Mouse (Mus musculus) heart, postnatal 36 days (tissue): Measurements from ENCODE around the gene Lrrc8b. TPM values are rescaled to one million over a fixed set of nuclear protein-coding genes. Genes with fewer than 3 reads are reported as not detected.

Experiments used
- DNase-seq, 2 experiments: peaks; one replicate each; pipeline ENCODE4 v3.0.0; 2021 to 2022
- intact Hi-C: fragments of 180-260 bp; cut with DNase I; formaldehyde crosslinking; loops from one replicate; pipeline ENCODE4 v1.15.1; 2025
- total RNA-seq, 2 experiments: library from RNA; stranded (reverse); gene quantifications; 2 replicates each; pipeline ENCODE4 v1.2.3; 2021

Gene Lrrc8b
- 1 to 10 TPM; 4.4 to 5.1 TPM for total RNA-seq

DNA sequence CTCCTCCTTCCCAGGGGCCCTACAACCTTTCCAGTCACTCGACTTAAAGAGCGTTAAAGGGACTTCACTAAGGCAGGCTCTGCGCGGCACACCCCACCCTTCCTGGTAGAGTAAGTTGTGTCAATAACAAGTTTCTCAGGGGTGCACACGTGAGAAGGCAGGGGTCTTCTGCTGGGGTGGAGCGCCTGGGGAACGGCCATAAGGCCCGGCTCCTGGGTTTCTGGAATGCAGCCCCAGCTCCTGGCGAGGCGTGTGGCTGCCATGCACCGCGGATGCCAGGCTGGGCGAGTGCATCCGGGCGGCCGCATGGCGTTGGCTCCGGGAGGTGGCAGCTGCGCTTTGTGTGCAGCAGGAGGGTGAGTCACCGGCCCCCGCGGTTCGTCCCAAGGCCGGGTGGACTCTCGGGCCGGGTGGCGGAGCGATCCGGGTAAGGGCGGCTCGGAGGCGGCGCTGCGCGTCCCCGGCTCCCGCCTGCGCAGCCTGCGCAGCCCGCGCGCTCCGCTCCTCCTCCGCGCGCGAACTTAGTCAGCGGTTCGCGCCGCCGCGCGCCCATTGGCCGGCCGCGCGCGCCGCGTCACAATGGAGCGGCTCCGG lies at the start of gene Lrrc8b:
Gene Lrrc8b (plus strand): TSS at position 578 of the 594 bp plus-strand sequence.
- peak; percentile 82 to 87 for DNase-seq
- intact Hi-C loops: loop anchor here (5.0 kb wide), 1 partner anchor 102 kb away; the partner anchor contains the start of gene Lrrc8c

DNA sequence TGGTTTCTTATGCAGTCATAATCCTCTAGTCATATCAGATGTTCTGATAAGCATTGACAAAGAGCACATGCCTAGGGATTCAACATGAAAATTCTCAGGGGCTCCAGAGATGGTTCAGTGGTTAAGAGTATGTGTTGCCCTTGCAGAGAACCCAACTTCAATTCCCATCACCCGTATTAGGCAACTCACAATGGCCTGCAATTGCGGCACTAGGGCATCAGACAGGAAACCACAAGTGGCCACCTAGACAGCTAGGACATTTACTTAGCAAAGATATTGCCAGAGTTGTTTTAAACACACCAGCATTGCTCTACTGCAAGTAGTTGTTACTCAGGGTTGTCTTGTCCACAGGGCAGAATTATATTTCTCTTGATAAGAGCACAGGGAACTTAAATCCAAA lies 34.1 kb upstream of the Lrrc8b start:
- intact Hi-C loops: no loop called here
- no peak for DNase-seq

DNA sequence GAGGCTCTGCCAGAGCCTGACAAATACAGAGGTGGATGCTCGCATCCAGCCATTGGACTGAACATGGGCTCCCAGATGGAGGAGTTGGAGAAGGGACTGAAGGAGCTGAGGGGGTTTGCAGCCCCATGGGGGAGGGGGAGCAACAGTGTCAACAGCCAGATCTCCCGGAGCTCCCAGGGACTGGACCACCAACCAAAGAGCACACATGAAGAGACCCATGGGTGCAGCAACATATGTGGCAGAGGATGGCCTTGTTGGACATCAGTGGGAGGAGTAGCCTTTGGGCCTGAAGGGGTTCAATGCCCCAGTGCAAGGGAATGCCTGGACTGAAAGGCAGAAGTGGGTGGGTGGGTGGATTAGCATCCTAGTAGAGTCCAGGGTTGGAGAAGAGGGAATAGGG lies 25.2 kb upstream of the Lrrc8b start:
- intact Hi-C loops: no loop called here
- DNase-seq: no peak

DNA sequence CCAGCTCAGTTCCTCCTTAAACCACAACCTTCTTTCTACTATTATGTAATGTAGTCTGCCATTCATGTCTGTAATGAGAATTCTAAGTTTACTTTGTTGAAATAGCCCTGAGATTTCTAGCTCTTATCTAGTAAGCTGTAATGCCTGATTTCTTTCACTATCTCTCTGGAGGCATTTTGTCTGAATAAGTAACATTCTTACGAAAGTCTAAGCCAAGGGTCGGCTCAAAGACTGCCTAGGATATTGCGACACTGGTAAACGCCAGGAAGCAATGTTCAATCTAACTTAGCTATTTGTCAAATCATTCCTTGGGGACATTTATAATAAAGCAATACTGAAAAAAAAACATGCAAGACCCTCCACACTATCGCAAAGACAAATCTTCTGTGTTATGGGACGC lies 21.8 kb upstream of the Lrrc8b start:
- DNase-seq: no peak
- intact Hi-C loops: no loop called here

DNA sequence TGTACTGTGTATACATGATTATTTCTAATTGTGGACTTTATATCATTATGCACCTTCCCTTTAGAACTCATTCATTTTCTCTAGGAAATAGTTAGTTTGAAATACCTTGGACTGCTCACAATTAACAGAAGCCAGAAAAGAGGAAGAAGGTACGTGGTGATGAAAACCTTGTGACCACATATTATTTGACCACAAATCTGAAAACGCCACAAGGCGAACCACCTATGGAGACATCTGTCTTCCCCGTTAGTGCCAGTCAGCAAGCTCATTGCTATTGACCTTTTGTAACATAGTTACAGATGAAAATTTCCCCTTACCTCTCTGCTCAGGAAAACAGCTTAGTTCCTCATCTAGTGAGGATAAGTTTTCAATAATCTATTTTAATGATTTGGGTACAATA lies 20.4 kb upstream of the Lrrc8b start:
- intact Hi-C loops: no loop called here
- no peak for DNase-seq

DNA sequence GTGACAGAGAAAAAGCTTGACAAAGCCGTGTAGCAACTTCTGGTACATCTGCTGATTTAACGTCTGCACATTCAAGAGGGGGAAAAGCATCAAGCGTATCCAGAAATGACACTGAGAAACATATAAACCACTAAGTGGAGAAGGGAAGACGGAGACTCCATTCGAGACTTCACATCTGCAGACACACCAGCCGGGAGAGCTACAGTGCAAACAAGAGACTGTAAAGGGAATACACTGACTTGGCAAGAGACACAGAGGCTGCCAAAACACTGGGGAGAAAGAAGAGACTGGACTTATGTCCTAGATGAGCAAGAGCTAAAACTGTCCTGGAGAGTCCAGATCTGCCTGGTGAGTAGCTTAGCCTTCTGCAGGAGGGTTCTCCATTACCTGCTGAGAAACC lies 16.6 kb upstream of the Lrrc8b start:
- no peak for DNase-seq
- intact Hi-C loops: no loop called here

DNA sequence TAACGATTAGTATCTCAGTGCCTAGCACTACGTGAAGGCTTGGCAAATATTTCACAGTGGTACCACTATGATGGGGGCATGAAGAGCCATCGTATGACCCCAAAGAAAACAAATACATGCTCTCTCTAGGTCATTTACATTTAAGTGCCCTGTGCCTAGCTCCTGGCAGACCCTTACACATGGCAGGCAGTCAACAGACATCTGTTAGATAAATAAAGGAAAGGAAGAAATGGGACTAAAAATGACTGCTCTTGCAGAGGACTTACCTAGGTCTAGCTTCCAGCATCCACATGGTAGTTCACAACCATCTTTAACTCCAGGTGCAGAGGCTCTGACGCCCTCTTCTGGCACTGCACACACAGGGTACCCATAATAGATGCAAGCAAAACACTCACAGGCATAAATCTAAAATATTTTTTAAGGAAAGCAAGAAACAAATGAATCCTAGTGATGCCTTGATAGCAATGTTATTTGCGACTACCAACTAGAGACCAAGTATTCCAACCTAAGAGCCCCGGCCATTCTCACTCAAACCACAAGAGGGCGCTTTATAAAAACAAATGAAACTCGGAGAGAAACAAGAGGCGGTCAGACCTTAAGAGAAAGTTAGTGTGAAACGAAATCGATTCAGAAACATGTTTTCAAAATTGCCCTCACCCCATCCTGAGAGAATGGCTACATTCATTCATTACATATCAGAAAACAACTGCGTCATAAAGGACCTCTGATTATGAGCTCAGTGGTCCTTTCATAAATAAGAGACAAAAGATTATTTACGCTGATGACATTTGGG lies 15.7 kb upstream of the Lrrc8b start:
- DNase-seq: peak; percentile 72 to 78
- intact Hi-C loops: loop anchor here (10.0 kb wide), 1 partner anchor 285 kb away; no protein-coding TSS in a partner anchor

DNA sequence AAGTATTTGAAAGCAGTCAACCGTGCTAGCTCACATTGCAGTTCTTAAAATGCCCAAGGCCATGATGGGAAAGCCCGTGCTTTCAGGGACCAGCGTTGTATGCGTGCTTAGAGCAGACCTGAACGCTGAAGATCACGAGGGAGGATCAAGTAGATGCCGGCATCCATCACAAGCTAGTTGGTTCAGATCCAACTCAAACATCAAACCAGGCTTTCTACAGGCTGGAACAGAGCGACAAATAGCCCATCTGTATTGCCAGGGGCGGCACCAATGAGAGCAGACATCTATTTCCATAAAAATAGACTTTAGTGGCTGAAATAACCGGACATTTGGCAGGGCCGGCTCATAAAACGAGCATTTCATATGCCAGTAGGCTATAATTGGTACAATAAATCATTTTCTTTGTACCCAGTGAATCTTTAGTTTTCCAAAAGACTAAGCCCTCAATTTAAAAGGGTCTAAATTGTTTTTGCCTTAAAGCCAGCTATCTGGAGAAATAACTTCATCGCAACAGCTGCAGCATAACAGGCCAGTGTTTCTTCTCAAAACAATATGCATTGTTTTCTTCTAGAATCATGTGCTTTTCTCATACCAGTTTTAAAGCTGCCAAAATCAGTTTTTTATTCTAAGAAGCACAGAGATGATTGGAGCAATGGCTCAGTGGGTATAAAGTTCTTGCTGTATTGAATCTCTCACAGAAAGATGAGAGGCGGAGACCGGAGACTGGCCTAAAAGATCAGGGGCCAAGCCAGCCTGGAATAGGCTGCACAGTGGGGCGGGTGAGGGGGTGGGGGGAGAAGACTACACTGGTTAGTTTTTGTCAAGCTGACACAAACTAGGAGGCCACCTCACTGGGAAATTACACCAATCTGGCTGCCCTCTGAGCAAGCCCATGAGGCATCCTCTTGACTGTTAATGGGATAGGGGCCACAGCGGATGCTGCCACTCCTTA lies 14.9 kb upstream of the Lrrc8b start:
- intact Hi-C loops: loop anchor here (10.0 kb wide), 1 partner anchor 284 kb away; no protein-coding TSS in a partner anchor
- DNase-seq: peak in 1 of 2 experiments; percentile 15

DNA sequence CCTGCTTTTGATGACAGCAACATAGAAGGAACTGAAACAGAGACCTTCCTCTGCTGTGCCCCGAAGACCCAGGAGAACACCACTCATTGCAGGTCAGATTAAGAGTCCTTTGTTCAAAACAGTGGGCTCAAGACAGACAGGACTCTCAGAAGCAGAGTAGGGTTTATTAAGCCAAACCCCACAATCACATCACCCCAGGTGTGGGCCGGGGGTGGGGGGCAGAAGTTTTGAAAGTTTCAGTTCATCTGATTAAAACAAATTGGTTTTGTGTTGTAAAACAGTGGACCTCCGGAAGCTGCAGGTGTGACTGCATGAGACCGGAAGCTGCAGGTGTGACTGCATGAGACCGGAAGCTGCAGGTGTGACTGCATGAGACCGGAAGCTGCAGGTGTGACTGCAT lies 14.0 kb upstream of the Lrrc8b start:
- DNase-seq: no peak
- intact Hi-C loops: loop anchor here (10.0 kb wide), 1 partner anchor 283 kb away; no protein-coding TSS in a partner anchor

DNA sequence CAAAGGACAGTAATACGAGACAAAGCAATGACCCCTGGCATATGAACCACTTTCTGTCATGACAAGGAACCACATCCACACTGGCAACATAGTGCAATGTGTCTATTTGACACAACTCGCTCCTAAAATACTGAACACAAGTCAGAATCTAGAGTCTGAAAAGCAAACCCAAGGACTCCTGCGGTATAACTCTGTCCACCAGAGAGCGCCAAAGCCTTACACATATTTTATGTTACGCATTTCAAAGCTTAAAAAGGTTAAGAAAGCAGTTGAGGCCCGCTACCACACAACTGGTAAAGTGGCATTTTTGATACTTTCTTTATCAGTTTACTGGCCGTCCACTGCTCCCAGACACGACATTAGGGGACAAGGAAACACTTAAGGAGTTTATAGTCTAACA lies 10.6 kb upstream of the Lrrc8b start:
- DNase-seq: peak; percentile 75 to 88
- intact Hi-C loops: loop anchor here (1.0 to 10.0 kb wide), 4 partner anchors 86 to 464 kb away; no protein-coding TSS in a partner anchor

DNA sequence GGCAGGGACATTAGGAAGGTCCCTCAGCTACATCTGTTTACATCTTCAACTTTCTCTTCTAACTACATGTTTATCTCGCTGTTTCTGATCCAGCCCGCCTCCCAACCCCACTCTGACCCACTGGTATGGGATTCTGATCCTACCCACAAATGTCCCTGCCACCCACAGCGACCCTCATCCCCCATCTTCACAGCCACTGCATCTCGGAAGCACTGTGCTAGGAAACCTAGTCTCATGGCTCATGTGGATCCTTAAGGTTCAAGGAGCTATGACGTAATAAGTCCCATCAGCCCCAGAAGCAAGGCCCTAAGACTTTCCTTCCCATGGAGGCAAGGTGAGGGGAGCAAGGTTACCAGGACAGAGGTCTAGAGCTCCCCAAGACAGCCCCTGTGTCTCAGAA lies 7.9 kb upstream of the Lrrc8b start:
- intact Hi-C loops: loop anchor here (10.0 kb wide), 1 partner anchor 277 kb away; no protein-coding TSS in a partner anchor
- DNase-seq: no peak

DNA sequence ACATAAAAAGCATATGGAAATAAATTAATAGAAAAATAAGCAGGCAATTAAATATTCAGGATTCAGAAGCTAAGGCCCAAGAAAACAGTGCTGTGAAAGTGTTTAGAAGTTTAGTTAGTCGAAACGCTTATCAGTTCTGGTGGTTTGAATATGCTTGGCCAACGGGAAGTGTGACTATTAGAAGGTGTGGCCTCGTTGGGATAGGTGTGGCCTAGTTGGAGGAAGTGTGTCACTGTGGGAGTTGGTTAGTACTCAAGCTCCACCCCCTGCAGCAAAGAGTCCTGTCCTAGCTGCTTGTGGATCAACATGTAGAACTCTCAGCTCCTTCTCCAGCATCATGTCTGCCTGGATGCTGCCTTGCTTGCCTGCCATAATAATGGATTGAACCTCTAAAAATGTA lies 6.5 kb upstream of the Lrrc8b start:
- intact Hi-C loops: loop anchor here (10.0 kb wide), 1 partner anchor 276 kb away; no protein-coding TSS in a partner anchor
- no peak for DNase-seq

DNA sequence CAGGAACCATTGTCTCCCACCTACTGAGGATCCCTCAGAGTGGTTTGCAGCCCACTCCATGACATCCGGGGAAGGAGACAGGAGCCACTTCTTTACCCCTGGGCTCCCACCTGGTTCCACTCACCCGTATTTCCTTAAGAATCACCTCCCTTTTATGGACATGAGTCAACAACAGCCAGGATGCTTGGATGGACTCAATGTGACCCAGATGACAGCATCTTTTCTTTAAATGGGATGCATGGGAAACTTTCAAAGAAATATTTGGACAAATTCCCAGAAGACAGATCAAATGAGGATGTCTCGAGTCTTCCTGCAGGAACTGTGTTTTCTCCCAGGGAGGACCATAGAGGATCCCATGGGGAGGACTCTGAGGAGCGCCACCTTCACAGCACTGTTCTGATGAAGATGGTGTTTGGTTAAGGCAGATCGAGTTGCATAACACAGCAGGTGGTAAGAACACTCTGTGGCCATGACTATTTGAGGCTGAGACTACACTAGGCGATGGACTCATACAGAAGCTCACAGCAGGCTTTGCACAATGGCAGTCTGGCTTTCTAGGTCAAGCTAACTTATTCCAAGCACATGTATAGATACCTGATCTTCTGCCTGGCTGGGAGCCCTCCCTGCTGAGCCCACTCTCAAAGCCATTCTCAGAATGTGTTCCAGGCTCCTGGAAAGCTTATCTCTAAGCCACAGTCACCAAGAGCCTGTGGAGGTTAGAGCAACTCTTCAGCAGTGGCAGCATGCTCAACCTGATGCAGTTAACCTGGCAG lies 4.9 kb upstream of the Lrrc8b start:
- intact Hi-C loops: no loop called here
- no peak for DNase-seq

DNA sequence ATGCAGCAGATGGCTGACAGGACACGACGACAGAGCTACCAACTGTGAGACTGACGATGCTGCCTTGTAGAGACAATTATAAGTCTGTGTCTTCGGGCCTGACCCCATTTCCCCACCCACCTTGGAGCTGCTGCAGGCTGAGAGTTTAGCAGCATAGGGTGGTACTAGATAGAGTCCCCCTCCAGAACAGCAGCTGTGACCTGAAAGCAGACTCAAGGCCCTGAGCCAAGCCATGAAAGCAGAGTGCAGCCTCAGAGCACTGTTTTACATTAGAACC lies 4.3 kb upstream of the Lrrc8b start:
- intact Hi-C loops: no loop called here

DNA sequence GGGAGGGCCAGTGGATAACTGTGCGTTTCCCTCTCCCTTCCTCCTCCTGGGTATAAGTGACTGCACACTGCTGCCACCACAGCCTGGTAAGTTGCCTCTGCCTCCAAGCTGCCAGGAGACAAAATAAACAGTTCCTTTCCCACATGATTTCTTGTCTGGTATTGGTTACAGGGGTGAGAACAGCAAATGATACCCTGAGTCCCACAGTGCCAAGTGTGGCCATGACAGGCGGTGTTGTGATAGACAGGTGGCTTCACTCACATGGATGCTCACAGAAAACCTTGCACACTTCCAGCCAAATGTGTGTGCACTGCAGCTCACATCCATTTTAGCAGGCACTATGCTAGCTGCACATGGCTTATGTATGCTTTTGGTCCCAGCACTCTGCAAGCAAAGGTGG lies 3.8 kb upstream of the Lrrc8b start:
- intact Hi-C loops: no loop called here
- DNase-seq: no peak

More for the DNA sequence above, 4.3 kb upstream of the Lrrc8b start:
- no peak for DNase-seq

DNA sequence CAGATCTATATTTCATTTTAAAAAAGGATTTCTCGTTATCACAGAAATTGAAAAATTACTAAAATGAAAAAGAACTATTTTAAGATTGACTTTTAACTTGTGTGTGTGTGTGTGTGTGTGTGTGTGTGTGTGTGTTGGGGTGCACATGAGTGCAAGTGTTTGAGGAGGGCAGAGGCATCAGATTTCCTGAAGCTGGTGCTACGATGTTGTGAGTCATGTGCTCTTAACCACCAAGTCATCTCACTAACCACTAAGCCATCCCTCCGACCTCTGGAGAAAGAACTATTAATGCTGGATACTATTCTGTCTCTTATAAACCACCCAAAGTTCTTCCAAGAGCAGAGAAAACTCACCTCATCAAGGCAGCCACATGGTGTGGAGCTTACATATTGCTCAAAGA lies 2.9 kb upstream of the Lrrc8b start:
- no peak for DNase-seq
- intact Hi-C loops: no loop called here

DNA sequence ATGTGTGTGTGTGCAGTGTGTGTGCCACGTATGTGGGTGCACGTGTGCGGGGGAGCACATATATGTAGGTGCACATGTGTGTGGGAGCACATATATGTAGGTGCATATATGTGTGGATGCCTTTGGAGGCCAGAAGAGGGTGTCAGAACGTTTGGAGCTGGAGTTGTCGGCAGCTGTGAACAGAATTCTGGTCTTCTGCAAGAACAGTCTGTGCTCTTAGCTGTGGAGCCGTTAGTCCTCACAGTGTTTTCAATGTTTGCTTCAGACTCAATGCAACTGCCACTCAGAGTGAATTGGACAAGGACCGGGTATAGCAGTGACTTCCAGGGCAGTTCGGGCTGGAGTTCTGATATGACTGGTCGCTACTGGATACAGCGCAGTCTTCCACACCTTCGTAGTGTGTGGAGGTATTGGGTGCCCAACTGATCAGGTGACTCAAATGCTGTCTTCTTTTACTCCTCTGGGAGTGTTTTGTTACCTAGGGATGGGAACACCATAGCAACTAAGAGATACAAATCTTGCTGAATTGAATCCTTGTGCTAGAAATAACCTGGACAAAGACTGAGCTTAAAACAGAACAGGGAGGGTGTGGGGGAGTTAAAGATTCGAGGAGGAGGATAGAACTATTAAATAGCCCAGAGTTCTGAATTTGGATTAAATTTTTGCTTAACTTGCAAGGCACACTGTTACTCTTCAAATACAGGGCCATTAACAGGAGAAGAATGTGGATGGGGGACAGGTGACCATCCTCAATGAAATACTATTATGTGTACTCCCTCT lies 1.0 kb upstream of the Lrrc8b start:
- DNase-seq: no peak
- intact Hi-C loops: loop anchor here (5.0 kb wide), 1 partner anchor 103 kb away; the partner anchor contains the start of gene Lrrc8c

DNA sequence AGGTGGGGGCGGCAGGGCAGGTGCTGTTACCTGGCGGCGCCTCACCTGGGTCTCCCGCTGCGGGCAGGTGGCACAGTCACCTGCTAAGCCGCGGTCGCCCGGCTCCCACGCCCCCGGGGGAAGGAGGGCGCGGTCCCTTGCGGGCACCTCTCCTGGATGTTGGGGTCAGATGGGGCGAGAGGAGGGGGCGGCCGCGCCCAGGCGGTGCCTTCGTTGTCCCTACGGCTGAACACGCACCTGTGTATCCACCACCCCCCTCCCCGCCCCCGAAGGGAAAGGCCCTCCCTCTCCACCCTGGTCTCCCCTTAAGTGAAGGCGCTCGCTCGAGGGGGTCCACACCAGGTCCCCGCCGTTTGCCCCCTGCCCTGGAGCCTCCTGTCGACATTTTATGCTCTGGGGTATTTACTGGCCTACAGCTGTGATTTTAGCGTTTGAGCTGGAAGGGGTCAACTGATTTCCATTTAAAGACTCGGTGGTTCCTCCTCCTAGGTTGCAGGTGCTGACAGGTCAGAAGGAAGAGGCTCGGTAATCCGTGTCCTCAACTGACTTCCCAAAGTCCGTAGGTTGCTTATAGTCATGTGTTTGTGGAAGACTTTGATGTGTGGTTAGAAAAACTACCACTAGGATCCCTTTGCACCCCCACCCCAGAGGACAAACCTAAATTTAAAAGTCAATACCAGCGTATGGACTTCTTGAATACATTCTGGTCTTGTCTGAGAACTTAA lies 538 bp downstream of the Lrrc8b start:
- intact Hi-C loops: loop anchor here (5.0 kb wide), 1 partner anchor 101 kb away; the partner anchor contains the start of gene Lrrc8c
- no peak for DNase-seq

DNA sequence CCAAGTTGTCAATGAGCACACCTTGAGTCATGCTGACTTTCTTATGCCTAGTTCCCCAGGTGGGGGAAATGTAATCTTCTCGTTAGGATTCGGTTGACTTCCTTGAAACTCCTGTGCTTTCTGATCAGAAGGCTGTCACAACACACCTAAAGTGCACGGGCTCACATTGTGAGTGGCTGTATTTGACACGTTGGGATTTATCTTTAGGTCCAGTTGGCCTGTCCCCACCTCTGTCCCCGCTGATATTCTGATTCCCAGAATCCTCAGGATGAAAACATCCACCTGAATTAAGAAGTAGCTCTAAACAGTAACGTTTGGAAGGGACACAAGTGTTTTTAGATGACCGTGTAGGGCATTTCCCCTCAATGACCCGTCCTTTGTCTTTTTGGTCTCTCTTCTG lies 1.6 kb downstream of the Lrrc8b start:
- no peak for DNase-seq
- intact Hi-C loops: loop anchor here (5.0 kb wide), 1 partner anchor 100 kb away; the partner anchor contains the start of gene Lrrc8c
